In genomic region chr2:165832720-165833119, GRCm38 (mm10) we compare ENCODE assay signal across 12 mouse cellular contexts.
DNase-seq lines count a peak whose midpoint lies in the region; ATAC-seq and TF ChIP-seq lines count a peak whose summit lies in the region.
"Had no signal": no experiment of that assay in that cellular context is flagged by ENCODE, and none has a peak within 500 bp of the region (broad histone marks: within the 10 kb centered on the region; RNA-seq: fewer than 3 reads in every experiment).

No protein-coding gene starts in this region.

- no peak for DNase-seq in midbrain, postnatal 0 days (ENCODE audit: low spot score)
- no peak for DNase-seq in lung, embryonic 14.5 days
- DNase-seq in spleen, adult 12 weeks (ENCODE audit: low spot score), result no peak
- DNase-seq in gastrocnemius, postnatal 10 days, result no peak
- DNase-seq: gastrocnemius, postnatal 25 days; layer of hippocampus, postnatal 36 days had no signal

- no peak for ATAC-seq in hindbrain, embryonic 12.5 days (ENCODE audit: low FRiP score)
- ATAC-seq in hindbrain, embryonic 16.5 days, result no peak
- ATAC-seq in midbrain, postnatal 0 days (ENCODE audit: low FRiP score), result no peak
- ATAC-seq in midbrain, embryonic 15.5 days (replicated peaks), result no peak
- no peak for ATAC-seq in lung, embryonic 14.5 days (ENCODE audit: insufficient read depth)
- ATAC-seq: inflammation-experienced regulatory T-cells, adult 6 months had no signal

- 88% methylated on average over 9 of the region's 9 CpGs for WGBS in hindbrain, embryonic 12.5 days
- 86% methylated on average over 9 of the region's 9 CpGs for WGBS in hindbrain, embryonic 16.5 days
- 84% methylated on average over 9 of the region's 9 CpGs for WGBS in midbrain, postnatal 0 days
- WGBS in midbrain, embryonic 15.5 days, result 91% methylated on average over 9 of the region's 9 CpGs
- 67% methylated on average over 9 of the region's 9 CpGs for WGBS in lung, embryonic 14.5 days

- H3K4me3 ChIP-seq in hindbrain, embryonic 12.5 days, result no peak overlapping the region
- H3K4me3 ChIP-seq in hindbrain, embryonic 16.5 days (ENCODE audit: low read length), result no peak overlapping the region
- H3K4me3 ChIP-seq in midbrain, postnatal 0 days (ENCODE audit: low read depth, low read length), result no peak overlapping the region
- no peak overlapping the region for H3K4me3 ChIP-seq in midbrain, embryonic 15.5 days
- no peak overlapping the region for H3K4me3 ChIP-seq in lung, embryonic 14.5 days (ENCODE audit: low read depth, low read length)
- H3K4me3 ChIP-seq: liver, embryonic 15.5 days had no signal

- peaks cover 17% of the 10 kb centered on the region for H3K4me1 ChIP-seq in hindbrain, embryonic 12.5 days
- H3K4me1 ChIP-seq in hindbrain, embryonic 16.5 days (ENCODE audit: control insufficient read depth, insufficient read depth, low read depth, low read length), result no peaks in the 10 kb centered on the region; the same call in 1 of the 2 replicates
- H3K4me1 ChIP-seq in midbrain, postnatal 0 days (ENCODE audit: insufficient read depth, low read length), result no peaks in the 10 kb centered on the region
- H3K4me1 ChIP-seq in midbrain, embryonic 15.5 days, result peaks cover 11% of the 10 kb centered on the region; the same call in 1 of the 2 replicates
- no peaks in the 10 kb centered on the region for H3K4me1 ChIP-seq in lung, embryonic 14.5 days (ENCODE audit: insufficient read depth)
- H3K4me1 ChIP-seq: liver, embryonic 15.5 days had no signal

- no peaks in the 10 kb centered on the region for H3K9me3 ChIP-seq in hindbrain, embryonic 12.5 days (replicated peaks)
- no peaks in the 10 kb centered on the region for H3K9me3 ChIP-seq in hindbrain, embryonic 16.5 days (ENCODE audit: control insufficient read depth, low read length)
- H3K9me3 ChIP-seq in midbrain, postnatal 0 days (ENCODE audit: low read length), result no peaks in the 10 kb centered on the region
- H3K9me3 ChIP-seq in midbrain, embryonic 15.5 days, result no peaks in the 10 kb centered on the region
- H3K9me3 ChIP-seq in lung, embryonic 14.5 days (ENCODE audit: low read depth, low read length), result no peaks in the 10 kb centered on the region
- H3K9me3 ChIP-seq: liver, embryonic 15.5 days had no signal

- H3K36me3 ChIP-seq in hindbrain, embryonic 12.5 days, result peaks cover 95% of the 10 kb centered on the region
- H3K36me3 ChIP-seq in hindbrain, embryonic 16.5 days (ENCODE audit: control insufficient read depth, insufficient read depth, low read length), result peaks cover 44% of the 10 kb centered on the region
- peaks cover 52% of the 10 kb centered on the region for H3K36me3 ChIP-seq in midbrain, postnatal 0 days (ENCODE audit: insufficient read depth, low read length)
- peaks cover 30% of the 10 kb centered on the region for H3K36me3 ChIP-seq in midbrain, embryonic 15.5 days (replicated peaks)
- H3K36me3 ChIP-seq in lung, embryonic 14.5 days (ENCODE audit: insufficient read depth), result peaks cover 95% of the 10 kb centered on the region

- no peak overlapping the region for H3K4me2 ChIP-seq in hindbrain, embryonic 12.5 days (replicated peaks)
- H3K4me2 ChIP-seq in hindbrain, embryonic 16.5 days (ENCODE audit: low read length), result no peak overlapping the region
- H3K4me2 ChIP-seq in midbrain, postnatal 0 days (ENCODE audit: low read depth, low read length, poor library complexity, severe bottlenecking), result no peak overlapping the region
- no peak overlapping the region for H3K4me2 ChIP-seq in midbrain, embryonic 15.5 days
- no peak overlapping the region for H3K4me2 ChIP-seq in lung, embryonic 14.5 days
- H3K4me2 ChIP-seq: liver, embryonic 15.5 days had no signal

- peak overlapping the region; percentile 52 for H3K27ac ChIP-seq in hindbrain, embryonic 12.5 days
- no peak overlapping the region for H3K27ac ChIP-seq in hindbrain, embryonic 16.5 days (ENCODE audit: low read depth, low read length)
- peak overlapping the region; percentile 60 for H3K27ac ChIP-seq in midbrain, postnatal 0 days (ENCODE audit: low read depth, low read length)
- no peak overlapping the region for H3K27ac ChIP-seq in midbrain, embryonic 15.5 days
- H3K27ac ChIP-seq in lung, embryonic 14.5 days (ENCODE audit: low read depth), result peak overlapping the region; percentile 3; the same call in 1 of the 2 replicates
- H3K27ac ChIP-seq: liver, embryonic 15.5 days had no signal

- TF ChIP-seq CTCF in midbrain, postnatal 0 days (IDR thresholded peaks at IDR 0.05), result no peak
- no peak for TF ChIP-seq CTCF in lung, embryonic 14.5 days (IDR thresholded peaks at IDR 0.05; ENCODE audit: low read depth)

- no peak overlapping the region for H3K9ac ChIP-seq in hindbrain, embryonic 12.5 days
- no peak overlapping the region for H3K9ac ChIP-seq in hindbrain, embryonic 16.5 days (ENCODE audit: low read depth, low read length)
- no peak overlapping the region for H3K9ac ChIP-seq in midbrain, postnatal 0 days (replicated peaks; ENCODE audit: low read length, poor library complexity, severe bottlenecking)
- H3K9ac ChIP-seq in midbrain, embryonic 15.5 days, result no peak overlapping the region
- H3K9ac ChIP-seq in lung, embryonic 14.5 days, result no peak overlapping the region
- H3K9ac ChIP-seq: liver, embryonic 15.5 days had no signal

- H3K27me3 ChIP-seq in hindbrain, embryonic 12.5 days, result no peaks in the 10 kb centered on the region
- H3K27me3 ChIP-seq in hindbrain, embryonic 16.5 days (replicated peaks; ENCODE audit: control insufficient read depth, insufficient read depth, low read length), result no peaks in the 10 kb centered on the region
- no peaks in the 10 kb centered on the region for H3K27me3 ChIP-seq in midbrain, postnatal 0 days (ENCODE audit: insufficient read depth, low read length)
- H3K27me3 ChIP-seq in midbrain, embryonic 15.5 days (replicated peaks), result no peaks in the 10 kb centered on the region
- H3K27me3 ChIP-seq in lung, embryonic 14.5 days (ENCODE audit: insufficient read depth, low read length), result no peaks in the 10 kb centered on the region
- H3K27me3 ChIP-seq: CH12.LX; liver, embryonic 15.5 days had no signal

Comparison
In these comparisons a context has a peak if more than half of its experiments do, and no peak if none do; other contexts are left out.
1. H3K27ac ChIP-seq: peak in hindbrain, embryonic 12.5 days (single experiment), midbrain, postnatal 0 days (single experiment) and lung, embryonic 14.5 days (single experiment); none in hindbrain, embryonic 16.5 days (single experiment) and midbrain, embryonic 15.5 days (single experiment).